Mouse (Mus musculus): ENCODE results near the gene Fbxw14. TPM values are rescaled to one million over a fixed set of nuclear protein-coding genes. Genes with fewer than 3 reads are reported as not detected.
"Not testable (repeated sequence)": the region's sequence is repeated elsewhere in the genome, so short reads cannot be mapped to it uniquely, and the experiment has no call there.

Gene Fbxw14
- not detected for total RNA-seq (2021)
- long read RNA-seq, experiment 1 = 0 reads
- long read RNA-seq, experiment 2 = 0 reads

GRCm38 (mm10) chr9:109287576-109287975, at the start of gene Fbxw14:
Fbxw14 (minus strand) TSS chr9:109287676.
- intact Hi-C loops (cut with DNase I; ENCODE audit: low total_unique reads); DNase-seq: not testable (repeated sequence)

- intact Hi-C loops (cut with DNase I; ENCODE audit: low total_unique reads) = no loop called here
- DNase-seq = no peak
Measured at GRCm38 (mm10) chr9:109263041-109263440, 24.4 kb downstream of the Fbxw14 start.

- no peak for DNase-seq
- intact Hi-C loops (cut with DNase I; ENCODE audit: low total_unique reads) = no loop called here
Measured at GRCm38 (mm10) chr9:109234654-109235053, 52.8 kb downstream of the Fbxw14 start, which contains the start of gene Fbxw20. Fbxw20 (minus strand) TSS chr9:109234754.

Other genes starting within 250 kb of the Fbxw14 start
- 10 to 100 TPM; 24.4 to 26.3 TPM for gene Shisa5, start 249.1 kb downstream of the Fbxw14 start, total RNA-seq (2021)
- gene Trex1, start 227.9 kb downstream of the Fbxw14 start, total RNA-seq (2021) = 10 to 100 TPM; 10.7 to 11.4 TPM
- 1 to 10 TPM; 7.4 to 7.5 TPM for gene Atrip, start 213.6 kb downstream of the Fbxw14 start, total RNA-seq (2021)
- gene Ccdc51, start 205.2 kb downstream of the Fbxw14 start, total RNA-seq (2021) = 1 to 10 TPM; 7.3 to 7.8 TPM
- gene Tma7, start 205.1 kb downstream of the Fbxw14 start, total RNA-seq (2021) = 100 to 1,000 TPM; 184 to 190 TPM
- gene Plxnb1, start 192.3 kb downstream of the Fbxw14 start, total RNA-seq (2021) = 1 to 10 TPM; 2.1 to 3.8 TPM
- not detected for gene Fbxw21, start 125.6 kb downstream of the Fbxw14 start, total RNA-seq (2021)
- not detected for gene Fbxw13, start 91.7 kb downstream of the Fbxw14 start, total RNA-seq (2021)
- gene Fbxw20, start 52.9 kb downstream of the Fbxw14 start, total RNA-seq (2021) = not detected
- not detected for gene Fbxw28, start 52.0 kb upstream of the Fbxw14 start, total RNA-seq (2021)
- gene Fbxw22, start 116.6 kb upstream of the Fbxw14 start, total RNA-seq (2021) = not detected
- gene Fbxw16, start 161.5 kb upstream of the Fbxw14 start, total RNA-seq (2021) = not detected
- not detected for gene Fbxw19, start 208.2 kb upstream of the Fbxw14 start, total RNA-seq (2021)